Mouse (Mus musculus) cortical plate, adult 2 months (tissue): Measurements from ENCODE around the gene Siah1a.

Experiments used
- CTCF ChIP-seq: fragments of 200-500 bp; IDR thresholded peaks from 2 replicates; pipeline ENCODE4 v1.5.1; 2011; ENCODE audit warnings: mild to moderate bottlenecking, control low read depth, low read length; ENCODE audit not compliant: insufficient read depth; ENCODE audit errors: extremely low read depth
- POLR2A ChIP-seq: fragments of 200-500 bp; IDR thresholded peaks from 2 replicates; pipeline ENCODE4 v1.6.1; 2011; ENCODE audit warnings: mild to moderate bottlenecking, low read length, control low read depth; ENCODE audit not compliant: insufficient read depth; ENCODE audit errors: extremely low read depth

DNA sequence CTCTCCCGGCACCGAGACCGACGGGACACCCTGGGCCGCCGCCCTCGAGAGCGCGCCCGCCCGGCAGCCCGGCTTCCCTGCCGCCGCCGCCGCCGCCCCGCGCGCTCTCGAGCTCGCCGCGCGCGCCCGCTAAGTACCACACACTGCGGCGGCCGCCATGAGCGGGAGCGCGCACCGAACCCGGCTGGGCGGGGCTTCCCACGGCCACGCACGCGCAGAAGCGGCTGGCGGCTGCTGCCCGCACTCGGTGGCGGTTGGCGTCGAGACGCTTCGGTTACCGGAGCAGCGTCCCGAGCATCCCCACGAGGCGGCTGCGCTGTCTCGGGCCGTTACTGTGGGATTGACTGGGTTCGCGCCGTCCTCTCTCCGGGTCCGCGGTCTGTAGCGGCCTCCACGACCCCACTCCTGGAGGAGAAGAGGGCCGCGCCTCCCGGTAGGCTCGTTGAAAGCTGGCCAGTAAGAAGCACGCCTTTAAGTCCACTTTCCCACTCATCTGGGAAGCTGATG is 254 bp upstream of the Siah1a start:
- TF ChIP-seq POLR2A (peak; percentile 70; the same call in 1 of the 2 replicates), CTCF (no peak)
